Mouse (Mus musculus) liver, embryonic 13.5 days (tissue): ENCODE results near the gene Nav2. TPM values are rescaled to one million over a fixed set of nuclear protein-coding genes. Genes with fewer than 3 reads are reported as not detected.

Source experiments
- ATAC-seq: fragments of 200-750 bp; cut with Nextera tagmentation; 2 replicates; pipeline ENCODE4 v1.8.0; 2017; ENCODE audit warnings: low read depth, mild to moderate bottlenecking, moderate number of reproducible peaks, moderate library complexity
- DNase-seq: peaks from one replicate; pipeline ENCODE4 v3.0.0; 2022
- H3K27ac ChIP-seq: fragments of 300-500 bp; sonication (generic); 2 replicates; pipeline ENCODE4 v1.5.1; 2015; ENCODE audit warnings: moderate library complexity, mild to moderate bottlenecking, inconsistent platforms
- H3K27me3 ChIP-seq: fragments of 300-500 bp; sonication (generic); 2 replicates; pipeline ENCODE4 v1.6.1; 2015; ENCODE audit warnings: mild to moderate bottlenecking, inconsistent platforms
- H3K36me3 ChIP-seq: fragments of 300-500 bp; sonication (generic); 2 replicates; pipeline ENCODE4 v1.6.1; 2015; ENCODE audit warnings: mild to moderate bottlenecking, inconsistent platforms
- H3K4me1 ChIP-seq: fragments of 300-500 bp; sonication (generic); replicated peaks from 2 replicates; pipeline ENCODE4 v1.6.1; 2015; ENCODE audit warnings: inconsistent platforms
- H3K4me2 ChIP-seq: fragments of 300-500 bp; sonication (generic); 2 replicates; pipeline ENCODE4 v1.6.1; 2015; ENCODE audit warnings: inconsistent platforms, mild to moderate bottlenecking, moderate library complexity
- H3K4me3 ChIP-seq: fragments of 300-500 bp; sonication (generic); replicated peaks from 2 replicates; pipeline ENCODE4 v1.5.1; 2015; ENCODE audit warnings: mild to moderate bottlenecking, inconsistent platforms
- H3K9ac ChIP-seq: fragments of 300-500 bp; sonication (generic); 2 replicates; pipeline ENCODE4 v1.6.1; 2015; ENCODE audit warnings: mild to moderate bottlenecking, inconsistent platforms
- H3K9me3 ChIP-seq: fragments of 300-500 bp; sonication (generic); replicated peaks from 2 replicates; pipeline ENCODE4 v1.6.1; 2016; ENCODE audit warnings: inconsistent platforms
- WGBS: fragments of 180-500 bp; shearing (Covaris S2); methylation state at CpG from one replicate; pipeline ENCODE4 v1.1.7; 2015; ENCODE audit not compliant: insufficient replicate concordance; 5-methylcytosine and 5-hydroxymethylcytosine counted together
- polyA plus RNA-seq: library from polyadenylated mRNA; unstranded; fragments of >200 nt; fragmentation: Nextera tagmentation; extraction: Ambion mirVana; gene quantifications from 2 replicates; pipeline ENCODE4 v1.2.1, GENCODE M21; 2015

The Nav2 gene
- polyA plus RNA-seq, 1 experiment from 2014 or later = 1.8 TPM

DNA sequence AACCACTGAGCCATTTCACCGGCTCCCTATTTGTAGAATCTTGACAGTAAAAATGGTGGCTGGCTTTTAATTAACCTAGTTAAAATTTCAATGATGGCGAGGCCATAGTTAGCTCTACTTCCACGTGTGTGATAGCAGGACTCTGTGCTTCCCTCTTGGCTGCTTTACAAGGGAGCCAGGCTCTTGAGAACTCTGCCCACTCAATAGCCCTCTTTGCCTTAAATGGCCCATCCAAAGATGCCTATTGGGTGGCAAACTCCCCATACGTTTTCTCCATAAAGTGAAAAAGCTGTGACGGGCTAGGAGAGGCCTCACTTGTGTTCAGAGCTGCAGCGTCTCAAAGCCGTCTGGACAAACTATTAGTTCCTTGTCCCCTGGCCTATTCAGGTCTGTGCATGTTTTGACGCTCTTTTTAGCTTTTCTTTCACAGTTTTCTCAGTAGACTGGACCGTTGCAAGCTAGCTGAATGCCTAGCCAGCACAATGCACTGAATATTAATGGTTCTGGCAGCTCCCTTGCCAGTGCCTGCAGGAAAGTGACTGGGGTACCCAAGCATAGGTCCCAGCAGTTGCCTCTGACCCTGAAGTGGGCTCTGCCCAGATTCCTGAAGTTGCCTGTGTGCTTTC is 453.1 kb downstream of the Nav2 start:
- no peaks in the 10 kb centered on the region for H3K27me3 ChIP-seq
- H3K9me3 ChIP-seq = no peaks in the 10 kb centered on the region
- ATAC-seq (no peak), DNase-seq (no peak)
- no peak overlapping the region for H3K9ac ChIP-seq
- no peak overlapping the region for H3K4me2 ChIP-seq
- H3K4me3 ChIP-seq = no peak overlapping the region
- H3K36me3 ChIP-seq = no peaks in the 10 kb centered on the region
- H3K27ac ChIP-seq = no peak overlapping the region
- 70% methylated on average over 9 of the region's 9 CpGs for WGBS
- H3K4me1 ChIP-seq = no peaks in the 10 kb centered on the region

GRCm38 (mm10) chr7:49364486-49365162 is 456.1 kb downstream of the Nav2 start:
- Histone ChIP-seq H3K36me3 (no peaks in the 10 kb centered on the region), H3K4me2 (no peak overlapping the region), H3K27ac (no peak overlapping the region), H3K9me3 (no peaks in the 10 kb centered on the region), H3K27me3 (no peaks in the 10 kb centered on the region), H3K4me1 (no peaks in the 10 kb centered on the region), H3K4me3 (no peak overlapping the region), H3K9ac (no peak overlapping the region)
- ATAC-seq = no peak
- WGBS = 72% methylated on average over 13 of the region's 13 CpGs
- DNase-seq = no peak

- no peaks in the 10 kb centered on the region for H3K27me3 ChIP-seq
- 39% methylated on average over 5 of the region's 5 CpGs for WGBS
- H3K9me3 ChIP-seq = no peaks in the 10 kb centered on the region
- H3K27ac ChIP-seq = no peak overlapping the region
- DNase-seq (no peak), ATAC-seq (no peak)
- H3K4me1 ChIP-seq = no peaks in the 10 kb centered on the region
- no peak overlapping the region for H3K4me3 ChIP-seq
- H3K36me3 ChIP-seq = no peaks in the 10 kb centered on the region
- no peak overlapping the region for H3K4me2 ChIP-seq
- H3K9ac ChIP-seq = no peak overlapping the region
Measured at GRCm38 (mm10) chr7:49368590-49368989, 460.1 kb downstream of the Nav2 start.

GRCm38 (mm10) chr7:49369006-49369405 is 460.5 kb downstream of the Nav2 start:
- no peak for DNase-seq
- H3K36me3 ChIP-seq = no peaks in the 10 kb centered on the region
- H3K27ac ChIP-seq = no peak overlapping the region
- no peaks in the 10 kb centered on the region for H3K9me3 ChIP-seq
- H3K27me3 ChIP-seq = no peaks in the 10 kb centered on the region
- WGBS = 29% methylated on average over 2 of the region's 3 CpGs
- no peaks in the 10 kb centered on the region for H3K4me1 ChIP-seq
- H3K4me3 ChIP-seq = no peak overlapping the region
- no peak overlapping the region for H3K9ac ChIP-seq
- no peak overlapping the region for H3K4me2 ChIP-seq
- no peak for ATAC-seq

DNA sequence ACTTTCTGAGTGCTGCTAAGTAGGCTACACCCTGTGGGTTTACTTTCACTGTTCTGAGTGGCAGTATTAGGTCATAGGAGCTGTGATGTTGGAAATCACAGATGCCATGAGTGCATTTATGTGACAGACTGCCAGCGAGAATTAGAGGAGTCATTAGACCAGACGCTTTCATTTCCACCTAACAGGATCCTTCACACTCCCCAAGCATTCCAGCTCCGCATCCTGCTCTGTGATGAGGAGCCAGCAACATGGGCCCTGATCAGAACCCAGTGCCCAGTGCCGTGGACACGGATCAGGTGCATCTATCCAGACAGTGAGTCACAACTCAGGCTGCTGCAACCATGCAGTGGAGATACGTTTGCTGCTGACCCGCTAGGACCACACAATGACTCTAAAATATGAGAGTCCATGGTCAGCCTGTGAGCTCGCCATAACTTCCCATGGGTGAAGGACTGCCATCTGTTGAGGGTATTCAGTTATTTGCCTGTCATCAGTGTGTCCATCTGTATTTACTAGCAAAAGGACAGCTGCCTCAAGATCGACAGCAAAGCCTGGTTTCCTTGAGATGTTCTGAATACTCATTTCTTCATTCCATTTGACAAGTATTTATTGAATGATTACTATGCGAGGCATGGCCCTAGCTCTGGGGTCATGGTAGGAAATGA is 461.4 kb downstream of the Nav2 start:
- no peak overlapping the region for H3K4me3 ChIP-seq
- DNase-seq (no peak), ATAC-seq (no peak)
- no peaks in the 10 kb centered on the region for H3K4me1 ChIP-seq
- no peak overlapping the region for H3K9ac ChIP-seq
- H3K4me2 ChIP-seq = no peak overlapping the region
- H3K27me3 ChIP-seq = no peaks in the 10 kb centered on the region
- no peaks in the 10 kb centered on the region for H3K36me3 ChIP-seq
- WGBS = 64% methylated on average over 10 of the region's 10 CpGs
- no peaks in the 10 kb centered on the region for H3K9me3 ChIP-seq
- no peak overlapping the region for H3K27ac ChIP-seq

- WGBS = 63% methylated on average over 2 of the region's 2 CpGs
Measured at GRCm38 (mm10) chr7:49371345-49371744, 462.8 kb downstream of the Nav2 start.

GRCm38 (mm10) chr7:49371972-49372371 is 463.5 kb downstream of the Nav2 start:
- no peak overlapping the region for H3K9ac ChIP-seq
- no peak for ATAC-seq
- H3K27me3 ChIP-seq = no peaks in the 10 kb centered on the region
- no peaks in the 10 kb centered on the region for H3K36me3 ChIP-seq
- 58% methylated on average over 7 of the region's 7 CpGs for WGBS
- no peaks in the 10 kb centered on the region for H3K9me3 ChIP-seq
- DNase-seq = no peak
- no peaks in the 10 kb centered on the region for H3K4me1 ChIP-seq
- no peak overlapping the region for H3K27ac ChIP-seq
- no peak overlapping the region for H3K4me3 ChIP-seq
- no peak overlapping the region for H3K4me2 ChIP-seq

More at GRCm38 (mm10) chr7:49371345-49371744, 462.8 kb downstream of the Nav2 start:
- Histone ChIP-seq H3K27ac (no peak overlapping the region), H3K9me3 (no peaks in the 10 kb centered on the region), H3K36me3 (no peaks in the 10 kb centered on the region), H3K4me1 (no peaks in the 10 kb centered on the region), H3K27me3 (no peaks in the 10 kb centered on the region), H3K4me2 (no peak overlapping the region), H3K4me3 (no peak overlapping the region), H3K9ac (no peak overlapping the region)
- ATAC-seq = no peak
- no peak for DNase-seq

GRCm38 (mm10) chr7:49373173-49373572 is 464.7 kb downstream of the Nav2 start:
- H3K36me3 ChIP-seq = no peaks in the 10 kb centered on the region
- no peaks in the 10 kb centered on the region for H3K27me3 ChIP-seq
- no peak overlapping the region for H3K4me2 ChIP-seq
- ATAC-seq (no peak), DNase-seq (no peak)
- H3K9me3 ChIP-seq = no peaks in the 10 kb centered on the region
- H3K4me3 ChIP-seq = no peak overlapping the region
- no peak overlapping the region for H3K27ac ChIP-seq
- H3K4me1 ChIP-seq = no peaks in the 10 kb centered on the region
- H3K9ac ChIP-seq = no peak overlapping the region
- 62% methylated on average over 1 of the region's 1 CpGs for WGBS

- ATAC-seq (no peak), DNase-seq (no peak)
- Histone ChIP-seq H3K4me1 (no peaks in the 10 kb centered on the region), H3K27ac (no peak overlapping the region), H3K27me3 (no peaks in the 10 kb centered on the region), H3K36me3 (no peaks in the 10 kb centered on the region), H3K9me3 (no peaks in the 10 kb centered on the region), H3K9ac (no peak overlapping the region), H3K4me2 (no peak overlapping the region), H3K4me3 (no peak overlapping the region)
- WGBS = 61% methylated on average over 3 of the region's 3 CpGs
Measured at GRCm38 (mm10) chr7:49373661-49374060, 465.1 kb downstream of the Nav2 start.

DNA sequence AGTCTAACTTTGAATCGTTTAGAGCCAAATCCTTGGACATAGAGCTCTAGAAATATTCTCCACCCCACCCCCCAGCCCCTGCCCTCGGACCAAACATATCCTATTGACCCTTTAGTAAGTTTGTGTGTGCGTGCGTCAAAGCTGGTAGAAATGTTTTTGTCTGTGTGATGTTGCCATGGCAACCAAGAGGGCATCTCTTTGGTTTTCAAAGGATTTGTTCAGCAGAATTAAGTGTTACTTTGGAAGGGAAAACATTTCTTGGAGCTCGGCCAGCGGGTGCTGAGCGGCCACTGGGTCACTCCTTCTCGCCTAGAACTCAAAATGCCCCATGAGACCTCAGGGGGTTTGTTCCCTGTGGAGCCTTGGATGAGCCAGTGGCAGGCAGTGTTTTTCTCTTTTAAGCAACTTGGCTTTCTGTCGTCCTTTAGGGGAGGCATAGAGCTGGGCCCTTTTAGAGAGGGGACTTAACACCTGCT is 467.0 kb downstream of the Nav2 start:
- DNase-seq (no peak), ATAC-seq (no peak)
- Histone ChIP-seq H3K27ac (no peak overlapping the region), H3K4me1 (no peaks in the 10 kb centered on the region), H3K9ac (no peak overlapping the region), H3K4me2 (no peak overlapping the region), H3K9me3 (no peaks in the 10 kb centered on the region), H3K27me3 (no peaks in the 10 kb centered on the region), H3K4me3 (no peak overlapping the region), H3K36me3 (no peaks in the 10 kb centered on the region)
- 47% methylated on average over 9 of the region's 9 CpGs for WGBS

- no peaks in the 10 kb centered on the region for H3K9me3 ChIP-seq
- no peak for DNase-seq
- WGBS = 58% methylated on average over 5 of the region's 5 CpGs
Measured at GRCm38 (mm10) chr7:49378608-49379007, 470.1 kb downstream of the Nav2 start.

More at GRCm38 (mm10) chr7:49378608-49379007, 470.1 kb downstream of the Nav2 start:
- Histone ChIP-seq H3K9ac (no peak overlapping the region), H3K4me1 (no peaks in the 10 kb centered on the region), H3K36me3 (no peaks in the 10 kb centered on the region), H3K27me3 (no peaks in the 10 kb centered on the region), H3K4me3 (no peak overlapping the region), H3K27ac (no peak overlapping the region), H3K4me2 (no peak overlapping the region)
- ATAC-seq = no peak
